Mouse (Mus musculus) midbrain, postnatal 0 days (tissue): ENCODE data around the gene Wbp11. TPM values are rescaled to one million over a fixed set of nuclear protein-coding genes. Genes with fewer than 3 reads are reported as not detected.

Experiments
- ATAC-seq: fragments of 200-750 bp; cut with Nextera tagmentation; 2 replicates; pipeline ENCODE4 v1.8.0; 2017; ENCODE audit warnings: moderate number of reproducible peaks, mild to moderate bottlenecking, moderate TSS enrichment, moderate library complexity; ENCODE audit not compliant: low FRiP score
- DNase-seq: peaks from one replicate; pipeline ENCODE4 v3.0.0-alpha.2; 2015; ENCODE audit warnings: low spot score
- H3K27ac ChIP-seq: fragments of 300-500 bp; sonication (generic); 2 replicates; pipeline ENCODE4 v1.5.1; 2014; ENCODE audit warnings: low read depth, mild to moderate bottlenecking, low read length, mixed read lengths
- H3K27me3 ChIP-seq: fragments of 300-500 bp; sonication (generic); 2 replicates; pipeline ENCODE4 v1.6.1; 2014; ENCODE audit warnings: low read length, control low read depth, mixed read lengths; ENCODE audit not compliant: insufficient read depth
- H3K36me3 ChIP-seq: fragments of 300-500 bp; sonication (generic); 2 replicates; pipeline ENCODE4 v1.6.1; 2014; ENCODE audit warnings: low read length, control low read depth, mixed read lengths; ENCODE audit not compliant: insufficient read depth
- H3K4me1 ChIP-seq: fragments of 300-500 bp; sonication (generic); 2 replicates; pipeline ENCODE4 v1.6.1; 2014; ENCODE audit warnings: mild to moderate bottlenecking, control low read depth, antibody characterized with exemption, low read length, mixed read lengths; ENCODE audit not compliant: insufficient read depth
- H3K4me2 ChIP-seq: fragments of 300-500 bp; sonication (generic); 2 replicates; pipeline ENCODE4 v1.6.1; 2014; ENCODE audit warnings: low read depth, mild to moderate bottlenecking, low read length, mixed read lengths; ENCODE audit not compliant: poor library complexity, severe bottlenecking
- H3K4me3 ChIP-seq: fragments of 300-500 bp; sonication (generic); 2 replicates; pipeline ENCODE4 v1.5.1; 2014; ENCODE audit warnings: low read depth, mild to moderate bottlenecking, low read length, moderate library complexity
- H3K9ac ChIP-seq: fragments of 300-500 bp; sonication (generic); replicated peaks from 2 replicates; pipeline ENCODE4 v1.6.1; 2014; ENCODE audit warnings: mild to moderate bottlenecking, low read length, moderate library complexity, mixed read lengths; ENCODE audit not compliant: poor library complexity, severe bottlenecking
- H3K9me3 ChIP-seq: fragments of 300-500 bp; sonication (generic); 2 replicates; pipeline ENCODE4 v1.6.1; 2016; ENCODE audit warnings: low read length, control low read depth
- CTCF ChIP-seq: IDR thresholded peaks from 2 replicates; pipeline ENCODE4 v1.5.1; 2016; ENCODE audit warnings: antibody characterized with exemption, mild to moderate bottlenecking
- WGBS: fragments of 180-500 bp; shearing (Covaris S2); extraction: QIAGEN DNeasy Blood & Tissue Kit; methylation state at CpG from one replicate; pipeline ENCODE4 v1.1.7; 2014; 5-methylcytosine and 5-hydroxymethylcytosine counted together
- polyA plus RNA-seq: library from polyadenylated mRNA; unstranded; fragments of >200 nt; fragmentation: Nextera tagmentation; extraction: Ambion mirVana; gene quantifications from 2 replicates; pipeline ENCODE4 v1.2.1, GENCODE M21; 2015
- total RNA-seq: library from RNA; depleted of rRNA; stranded (reverse); fragments of >200 nt; gene quantifications from 2 replicates; pipeline ENCODE4 v1.2.3, GENCODE M21; 2014

The Wbp11 gene
- total and polyA plus RNA-seq, 2 experiments from 2014 or later = 44.8 to 86.1 TPM

DNA sequence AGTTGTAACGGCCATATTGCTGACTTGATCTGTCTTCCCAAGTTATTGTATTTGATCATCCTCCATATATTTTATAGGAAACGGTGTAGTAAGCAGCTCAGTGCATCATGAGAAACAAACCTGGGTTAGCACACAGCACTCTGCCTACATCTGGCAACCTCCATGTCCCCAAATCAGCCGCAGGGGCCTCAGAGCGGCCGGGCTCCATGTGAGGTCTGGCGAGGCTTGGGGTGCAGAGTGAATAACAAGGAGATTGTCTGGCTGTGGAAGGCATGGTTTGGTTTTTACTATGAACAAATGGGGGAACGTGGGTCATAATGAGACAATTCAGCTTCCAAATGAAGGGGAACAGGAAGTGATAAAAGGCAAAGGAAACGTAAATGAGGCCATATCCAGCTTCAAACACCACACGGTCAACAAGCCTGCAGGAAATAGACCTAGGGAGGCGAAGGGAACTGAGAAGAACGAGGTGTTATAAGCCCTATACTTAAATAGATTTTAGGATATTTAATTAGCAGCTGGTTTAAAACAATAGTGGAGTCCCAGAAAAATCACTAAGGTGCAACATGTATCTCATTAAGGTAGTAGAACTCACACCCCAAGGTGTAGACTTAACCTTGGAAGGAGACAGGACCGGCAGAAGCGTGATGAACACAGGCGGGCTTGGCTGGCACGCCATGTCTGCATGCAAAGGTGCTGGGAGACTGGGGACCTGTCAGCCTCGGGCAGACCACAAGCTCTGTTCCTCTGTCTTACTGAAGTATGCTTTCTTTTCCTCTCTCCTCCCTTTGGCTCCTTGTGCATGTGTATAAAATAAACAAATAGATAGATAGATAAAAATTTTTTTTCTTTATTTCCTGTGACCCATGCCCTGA is 34.9 kb downstream of the Wbp11 start:
- no peaks in the 10 kb centered on the region for H3K4me1 ChIP-seq
- no peaks in the 10 kb centered on the region for H3K9me3 ChIP-seq
- no peaks in the 10 kb centered on the region for H3K36me3 ChIP-seq
- no peak for TF ChIP-seq CTCF
- no peak overlapping the region for H3K27ac ChIP-seq
- DNase-seq = no peak
- no peak overlapping the region for H3K9ac ChIP-seq
- H3K4me3 ChIP-seq = peak overlapping the region; percentile 22; the same call in 1 of the 2 replicates
- no peaks in the 10 kb centered on the region for H3K27me3 ChIP-seq
- peak overlapping the region; percentile 60 for H3K4me2 ChIP-seq
- WGBS = 31% methylated on average over 16 of the region's 16 CpGs
- no peak for ATAC-seq

DNA sequence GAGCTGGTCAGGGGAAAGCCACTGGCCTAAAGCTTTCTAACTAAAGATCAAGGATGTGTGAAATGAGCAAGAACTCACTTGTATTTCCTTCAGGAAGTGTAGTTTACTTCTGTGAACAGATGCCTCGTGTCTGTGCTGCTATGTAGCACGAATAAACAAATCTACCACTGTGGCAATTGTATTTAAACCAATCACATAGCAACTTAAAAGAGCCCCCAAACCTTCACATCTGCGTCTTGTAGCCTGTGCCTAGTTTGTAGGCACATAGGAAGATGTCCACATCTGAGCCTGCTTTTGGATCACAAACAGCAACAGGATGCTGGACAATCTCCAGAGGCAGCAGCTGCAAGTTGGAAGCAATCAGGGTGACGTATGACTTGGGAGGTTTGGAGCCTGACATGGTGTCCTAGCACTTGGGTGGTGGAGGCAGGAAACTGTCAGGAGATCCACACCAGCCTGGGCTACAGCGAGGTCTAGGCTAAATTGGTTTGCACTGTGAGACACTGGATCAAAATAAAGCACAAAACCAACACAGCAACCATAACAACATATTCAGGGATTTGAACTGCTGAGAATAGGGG is 38.6 kb downstream of the Wbp11 start:
- DNase-seq = no peak
- Histone ChIP-seq H3K9me3 (no peaks in the 10 kb centered on the region), H3K4me2 (no peak overlapping the region), H3K27me3 (no peaks in the 10 kb centered on the region), H3K4me3 (no peak overlapping the region), H3K27ac (no peak overlapping the region), H3K4me1 (no peaks in the 10 kb centered on the region; the same call in 1 of the 2 replicates), H3K9ac (no peak overlapping the region), H3K36me3 (no peaks in the 10 kb centered on the region)
- WGBS = 80% methylated on average over 5 of the region's 5 CpGs
- ATAC-seq = no peak
- TF ChIP-seq CTCF = no peak

GRCm38 (mm10) chr6:136782761-136783160 is 45.3 kb downstream of the Wbp11 start:
- DNase-seq = no peak
- 73% methylated on average over 9 of the region's 9 CpGs for WGBS
- H3K27ac ChIP-seq = no peak overlapping the region
- no peak for TF ChIP-seq CTCF
- no peaks in the 10 kb centered on the region for H3K36me3 ChIP-seq
- no peak overlapping the region for H3K4me3 ChIP-seq
- no peaks in the 10 kb centered on the region; the same call in 1 of the 2 replicates for H3K4me1 ChIP-seq
- H3K27me3 ChIP-seq = no peaks in the 10 kb centered on the region
- H3K9ac ChIP-seq = no peak overlapping the region
- no peak overlapping the region for H3K4me2 ChIP-seq
- ATAC-seq = no peak
- no peaks in the 10 kb centered on the region for H3K9me3 ChIP-seq

- Histone ChIP-seq H3K27me3 (no peaks in the 10 kb centered on the region), H3K4me1 (no peaks in the 10 kb centered on the region; the same call in 1 of the 2 replicates), H3K4me3 (no peak overlapping the region), H3K4me2 (no peak overlapping the region), H3K36me3 (no peaks in the 10 kb centered on the region), H3K27ac (no peak overlapping the region), H3K9me3 (no peaks in the 10 kb centered on the region), H3K9ac (no peak overlapping the region)
- TF ChIP-seq CTCF = no peak
- WGBS = 80% methylated on average over 12 of the region's 12 CpGs
- DNase-seq = no peak
- no peak for ATAC-seq
These were observed 45.9 kb downstream of the Wbp11 start for GRCm38 (mm10) chr6:136782146-136782545.

- no peak for DNase-seq
- Histone ChIP-seq H3K4me2 (no peak within 1 kb of the TSS), H3K27me3 (no peaks in the 10 kb centered on the region), H3K9me3 (no peaks in the 10 kb centered on the region), H3K4me3 (no peak within 1 kb of the TSS), H3K4me1 (no peaks in the 10 kb centered on the region; the same call in 1 of the 2 replicates), H3K9ac (no peak within 1 kb of the TSS), H3K27ac (no peak within 1 kb of the TSS), H3K36me3 (no peaks in the 10 kb centered on the region)
- no peak for ATAC-seq
- 87% methylated on average over 20 of the region's 20 CpGs for WGBS
- no peak for TF ChIP-seq CTCF
These were observed 46.6 kb downstream of the Wbp11 start, which contains the start of gene Gucy2c for GRCm38 (mm10) chr6:136781377-136781986. Gene Gucy2c, minus strand, starts transcription at chr6:136781765.
